9 mouse cellular contexts compared by ENCODE assay signal in the genomic region with DNA sequence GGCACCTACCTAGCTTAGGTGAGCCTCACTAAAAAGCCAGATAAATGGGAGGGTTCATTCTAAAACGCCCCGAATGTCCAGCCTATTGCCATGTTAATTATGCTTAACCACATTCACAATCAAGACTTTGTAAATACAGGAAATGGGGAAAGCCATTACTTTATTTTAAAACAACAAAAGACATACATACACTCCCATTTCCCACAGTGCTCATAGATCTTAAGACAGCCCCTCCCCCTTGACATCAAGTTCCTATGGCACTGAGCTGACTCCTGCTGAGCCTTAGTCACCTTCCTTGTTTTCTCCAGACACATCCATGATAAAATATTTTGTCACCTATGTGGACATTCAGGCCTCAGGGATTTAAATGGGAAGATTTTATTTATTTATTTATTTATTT. TPM values are rescaled to one million over a fixed set of nuclear protein-coding genes. Genes with fewer than 3 reads are reported as not detected.
DNase-seq lines count a peak whose midpoint lies in the region; ATAC-seq and TF ChIP-seq lines count a peak whose summit lies in the region.
"Had no signal": no experiment of that assay in that cellular context is flagged by ENCODE, and none has a peak within 500 bp of the region (broad histone marks: within the 10 kb centered on the region; RNA-seq: fewer than 3 reads in every experiment).

No protein-coding gene starts in this region.

- H3K27ac ChIP-seq in heart, embryonic 16.5 days (ENCODE audit: low read length): no peak overlapping the region
- no peak overlapping the region for H3K27ac ChIP-seq in cortical plate, adult 2 months (ENCODE audit: insufficient read depth, low read length)
- H3K27ac ChIP-seq in hindbrain, embryonic 13.5 days: peak overlapping the region; percentile 91
- H3K27ac ChIP-seq in midbrain, embryonic 14.5 days (replicated peaks; ENCODE audit: low read depth, low read length): peak overlapping the region; percentile 91

- no peak for TF ChIP-seq POLR2A in cortical plate, adult 2 months (IDR thresholded peaks at IDR 0.05; ENCODE audit: extremely low read depth, insufficient read depth, low read length)

- H3K36me3 ChIP-seq in heart, embryonic 16.5 days (ENCODE audit: control insufficient read depth, insufficient read depth): no peaks in the 10 kb centered on the region
- no peaks in the 10 kb centered on the region for H3K36me3 ChIP-seq in hindbrain, embryonic 13.5 days
- H3K36me3 ChIP-seq in midbrain, embryonic 14.5 days (ENCODE audit: control insufficient read depth, insufficient read depth, low read length): no peaks in the 10 kb centered on the region

- DNase-seq in heart, postnatal 10 days: no peak
- DNase-seq in midbrain, embryonic 14.5 days: peak; percentile 59
- DNase-seq in Muller cell, postnatal 12 days (ENCODE audit: inconsistent ontology term): no peak
- no peak for DNase-seq in adrenal gland, adult (ENCODE audit: inconsistent age in 2 of 2, low spot score in 1 of 2)
- DNase-seq in gastrocnemius, postnatal 36 days: no peak

- no peak for TF ChIP-seq CTCF in cortical plate, adult 2 months (IDR thresholded peaks at IDR 0.05; ENCODE audit: extremely low read depth, insufficient read depth, low read length)

- peak overlapping the region; percentile 88 for H3K4me2 ChIP-seq in heart, embryonic 16.5 days (ENCODE audit: low read depth, low read length)
- H3K4me2 ChIP-seq in hindbrain, embryonic 13.5 days: peak overlapping the region; percentile 87
- H3K4me2 ChIP-seq in midbrain, embryonic 14.5 days (ENCODE audit: low read length): peak overlapping the region; percentile 95

- ATAC-seq in heart, embryonic 16.5 days (replicated peaks; ENCODE audit: extremely low read depth, insufficient read depth, low FRiP score): no peak
- ATAC-seq in hindbrain, embryonic 13.5 days (ENCODE audit: low FRiP score): no peak
- ATAC-seq in midbrain, embryonic 14.5 days (ENCODE audit: low FRiP score, low TSS enrichment): no peak

- H3K4me1 ChIP-seq in heart, embryonic 16.5 days (ENCODE audit: control insufficient read depth, insufficient read depth, low read length): peaks cover 7% of the 10 kb centered on the region
- H3K4me1 ChIP-seq in cortical plate, adult 2 months (ENCODE audit: control insufficient read depth, insufficient read depth, low read length): peaks cover 3% of the 10 kb centered on the region; the same call in 1 of the 2 replicates
- peaks cover 66% of the 10 kb centered on the region for H3K4me1 ChIP-seq in hindbrain, embryonic 13.5 days (replicated peaks)
- H3K4me1 ChIP-seq in midbrain, embryonic 14.5 days (ENCODE audit: control insufficient read depth, insufficient read depth, low read length): peaks cover 50% of the 10 kb centered on the region

- WGBS in heart, embryonic 16.5 days: 57% methylated on average over 2 of the region's 2 CpGs
- WGBS in hindbrain, embryonic 13.5 days: 37% methylated on average over 2 of the region's 2 CpGs
- 26% methylated on average over 2 of the region's 2 CpGs for WGBS in midbrain, embryonic 14.5 days

- no peak overlapping the region for H3K4me3 ChIP-seq in heart, embryonic 16.5 days (ENCODE audit: low read length)
- peak overlapping the region; percentile 36 for H3K4me3 ChIP-seq in cortical plate, adult 2 months (ENCODE audit: insufficient read depth, low read length)
- peak overlapping the region; percentile 45 for H3K4me3 ChIP-seq in hindbrain, embryonic 13.5 days
- peak overlapping the region; percentile 42 for H3K4me3 ChIP-seq in midbrain, embryonic 14.5 days (replicated peaks; ENCODE audit: low read depth, low read length)

- H3K9ac ChIP-seq in heart, embryonic 16.5 days (ENCODE audit: low read length): no peak overlapping the region
- H3K9ac ChIP-seq in hindbrain, embryonic 13.5 days: peak overlapping the region; percentile 80
- peak overlapping the region; percentile 69 for H3K9ac ChIP-seq in midbrain, embryonic 14.5 days (replicated peaks; ENCODE audit: low read length)

- no peaks in the 10 kb centered on the region for H3K9me3 ChIP-seq in heart, embryonic 16.5 days (replicated peaks; ENCODE audit: control insufficient read depth, low read length)
- no peaks in the 10 kb centered on the region for H3K9me3 ChIP-seq in hindbrain, embryonic 13.5 days
- no peaks in the 10 kb centered on the region for H3K9me3 ChIP-seq in midbrain, embryonic 14.5 days (ENCODE audit: control insufficient read depth, low read length)

- peaks cover 46% of the 10 kb centered on the region for H3K27me3 ChIP-seq in heart, embryonic 16.5 days (ENCODE audit: control insufficient read depth, insufficient read depth, low read length)
- H3K27me3 ChIP-seq in hindbrain, embryonic 13.5 days: peaks cover 32% of the 10 kb centered on the region
- no peaks in the 10 kb centered on the region for H3K27me3 ChIP-seq in midbrain, embryonic 14.5 days (ENCODE audit: control insufficient read depth, insufficient read depth, low read length)

- intact Hi-C loops in heart, postnatal 10 days (cut with DNase I): loop anchor here (5.0 kb wide), 1 partner anchor 269 kb away; no protein-coding TSS in a partner anchor
- intact Hi-C loops in gastrocnemius, postnatal 36 days (cut with DNase I): no loop called here

RNA-seq across cellular contexts. Expression of a gene that starts 4.4 kb away (rescaled TPM):
- 0.07 TPM in 1 of 2 replicates, not detected in the other for polyA plus RNA-seq in heart, embryonic 16.5 days (2015; fragmentation: Nextera tagmentation; extraction: Ambion mirVana)
- total RNA-seq in heart, postnatal 10 days (2021): not detected
- 20.4 and 21.8 TPM in 2 replicates for polyA plus RNA-seq in cortical plate, adult 2 months (2012; rRNA removed)
- 7.7 and 10.0 TPM in 2 replicates for polyA plus RNA-seq in hindbrain, embryonic 13.5 days (2015; fragmentation: Nextera tagmentation; extraction: Ambion mirVana)
- 24.4 and 24.7 TPM in 2 replicates for polyA plus RNA-seq in midbrain, embryonic 14.5 days (2014; fragmentation: Nextera tagmentation; extraction: Ambion mirVana)
- not detected for total RNA-seq in gastrocnemius, postnatal 36 days (2021)
- polyA plus RNA-seq: liver, embryonic 16.5 days had no signal

Comparison
In these comparisons a context has a peak if more than half of its experiments do, and no peak if none do; other contexts are left out.
1. H3K27ac ChIP-seq: peak in hindbrain, embryonic 13.5 days (single experiment) and midbrain, embryonic 14.5 days (single experiment); none in heart, embryonic 16.5 days (single experiment) and cortical plate, adult 2 months (single experiment).
2. Peak in every context shown above with its lines, with median percentiles within 50 percentile points of each other: H3K4me2 ChIP-seq.